Mouse (Mus musculus): ENCODE results near the gene Zeb2.

Zeb2 gene

GRCm38 (mm10) chr2:45096638-45097247 is 20.5 kb downstream of the Zeb2 start:
- no peak for DNase-seq (ENCODE audit: extremely low spot score, low spot score)

GRCm38 (mm10) chr2:45095825-45096224 is 21.4 kb downstream of the Zeb2 start:
- peak; percentile 34 for DNase-seq (ENCODE audit: extremely low spot score, low spot score)

GRCm38 (mm10) chr2:45094371-45094967 is 22.7 kb downstream of the Zeb2 start:
- peak; percentile 9 for DNase-seq (ENCODE audit: extremely low spot score, low spot score)

GRCm38 (mm10) chr2:45093479-45093878 is 23.7 kb downstream of the Zeb2 start:
- DNase-seq (ENCODE audit: extremely low spot score, low spot score), result no peak

GRCm38 (mm10) chr2:45092654-45093053 is 24.5 kb downstream of the Zeb2 start:
- no peak for DNase-seq (ENCODE audit: extremely low spot score, low spot score)

GRCm38 (mm10) chr2:45090529-45091297 is 26.5 kb downstream of the Zeb2 start:
- no peak for DNase-seq (ENCODE audit: extremely low spot score, low spot score)

- DNase-seq (ENCODE audit: extremely low spot score, low spot score), result no peak
Measured at GRCm38 (mm10) chr2:45089251-45089530, 28.0 kb downstream of the Zeb2 start.

- no peak for DNase-seq (ENCODE audit: extremely low spot score, low spot score)
Measured at GRCm38 (mm10) chr2:45088435-45089250, 28.6 kb downstream of the Zeb2 start.

GRCm38 (mm10) chr2:45087208-45087607 is 30.0 kb downstream of the Zeb2 start:
- DNase-seq (ENCODE audit: extremely low spot score, low spot score), result no peak

- DNase-seq (ENCODE audit: extremely low spot score, low spot score), result no peak
Measured at GRCm38 (mm10) chr2:45085653-45086052, 31.5 kb downstream of the Zeb2 start.

- DNase-seq (ENCODE audit: extremely low spot score, low spot score), result no peak
Measured at GRCm38 (mm10) chr2:45083042-45083441, 34.2 kb downstream of the Zeb2 start.

- no peak for DNase-seq (ENCODE audit: extremely low spot score, low spot score)
Measured at GRCm38 (mm10) chr2:45081559-45081958, 35.6 kb downstream of the Zeb2 start.

GRCm38 (mm10) chr2:45077938-45078487 is 39.2 kb downstream of the Zeb2 start:
- no peak for DNase-seq (ENCODE audit: extremely low spot score, low spot score)

- no peak for DNase-seq (ENCODE audit: extremely low spot score, low spot score)
Measured at GRCm38 (mm10) chr2:45077383-45077782, 39.8 kb downstream of the Zeb2 start.

- no peak for DNase-seq (ENCODE audit: extremely low spot score, low spot score)
Measured at GRCm38 (mm10) chr2:45073025-45073424, 44.2 kb downstream of the Zeb2 start.

- no peak for DNase-seq (ENCODE audit: extremely low spot score, low spot score)
Measured at GRCm38 (mm10) chr2:45071296-45071695, 45.9 kb downstream of the Zeb2 start.

- DNase-seq (ENCODE audit: extremely low spot score, low spot score), result no peak
Measured at GRCm38 (mm10) chr2:45070612-45071276, 46.5 kb downstream of the Zeb2 start.

- DNase-seq (ENCODE audit: extremely low spot score, low spot score), result no peak
Measured at GRCm38 (mm10) chr2:45068792-45069550, 48.2 kb downstream of the Zeb2 start.

- peak; percentile 52 for DNase-seq (ENCODE audit: extremely low spot score, low spot score)
Measured at GRCm38 (mm10) chr2:45067116-45067515, 50.1 kb downstream of the Zeb2 start.

- no peak for DNase-seq (ENCODE audit: extremely low spot score, low spot score)
Measured at GRCm38 (mm10) chr2:45063300-45063890, 53.8 kb downstream of the Zeb2 start.
